Mouse (Mus musculus) liver, adult 2 months (tissue): Measurements from ENCODE around the gene Papln.

Experiments
- CTCF ChIP-seq: fragments of 200-500 bp; IDR thresholded peaks from 2 replicates; pipeline ENCODE4 v1.5.1; 2011; ENCODE audit warnings: low read depth, low read length, control low read depth
- POLR2A ChIP-seq: fragments of 200-500 bp; IDR thresholded peaks from 2 replicates; pipeline ENCODE4 v1.6.1; 2011; ENCODE audit warnings: low read length, control low read depth; ENCODE audit not compliant: insufficient read depth; ENCODE audit errors: extremely low read depth

DNA sequence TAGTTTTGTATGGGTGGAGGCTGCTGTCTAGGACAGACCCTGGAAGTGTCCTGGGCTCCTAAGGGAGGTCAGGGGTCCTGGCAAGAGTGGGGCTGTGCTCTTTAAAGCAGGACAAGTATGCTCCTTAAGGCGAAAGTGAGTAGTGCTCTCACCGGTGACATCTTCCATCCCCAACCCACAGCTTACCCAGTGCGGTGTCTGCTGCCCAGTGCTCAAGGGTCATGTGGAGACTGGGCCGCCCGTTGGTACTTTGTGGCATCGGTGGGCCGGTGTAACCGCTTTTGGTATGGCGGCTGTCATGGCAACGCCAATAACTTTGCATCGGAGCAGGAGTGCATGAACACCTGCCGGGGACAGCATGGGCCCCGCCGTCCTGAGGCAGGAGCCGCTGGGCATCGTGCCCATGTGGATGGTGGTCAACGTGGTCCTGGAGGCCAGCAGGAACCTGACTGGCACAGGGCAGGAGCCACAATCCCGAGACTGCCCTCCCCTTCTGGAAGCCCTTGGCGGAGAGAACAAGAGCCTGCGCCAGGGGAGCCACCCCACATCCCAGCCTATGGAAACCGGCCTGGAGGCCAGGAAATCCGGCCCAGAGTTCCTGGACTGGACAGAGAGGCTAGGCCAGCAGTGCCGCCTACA is 18.3 kb downstream of the Papln start:
- no peak for TF ChIP-seq CTCF
- no peak for TF ChIP-seq POLR2A
